Mouse (Mus musculus): ENCODE measurements at regions not wholly inside any gene's neighbourhood (a gene's known extent, or its start where the extent isn't known, plus 50 kb on each side); places are given as distances from the start of the nearest gene placed in this dataset.
A peak's percentile ranks its signal among the peaks of the same experiment; 100 is the strongest.

GRCm38 (mm10) chr9:122064937-122065673 lies 52.0 kb upstream of the Snrk start:
- no peak overlapping the region for H3K27ac ChIP-seq
- H3K9me3 ChIP-seq, result no peaks in the 10 kb centered on the region
- H3K4me1 ChIP-seq, result no peaks in the 10 kb centered on the region
- WGBS, result 89% methylated on average over 13 of the region's 13 CpGs
- no peak overlapping the region for H3K4me3 ChIP-seq (replicated peaks)
- H3K4me2 ChIP-seq, result no peak overlapping the region
- no peak overlapping the region for H3K9ac ChIP-seq
- no peak for ATAC-seq (ENCODE audit: low FRiP score)
- H3K27me3 ChIP-seq, result no peaks in the 10 kb centered on the region; the same call in 1 of the 2 replicates
- no peaks in the 10 kb centered on the region for H3K36me3 ChIP-seq (replicated peaks)

GRCm38 (mm10) chr9:122055820-122056550 lies 59.1 kb upstream of the Pomgnt2 start:
- 0 out of 2 replicates have a peak, but pooled peaks cover 2% of the 10 kb centered on the region for H3K9me3 ChIP-seq
- WGBS, result 81% methylated on average over 5 of the region's 5 CpGs
- ATAC-seq (ENCODE audit: low FRiP score), result no peak
- H3K4me2 ChIP-seq, result no peak overlapping the region
- no peak overlapping the region for H3K9ac ChIP-seq
- no peaks in the 10 kb centered on the region for H3K36me3 ChIP-seq (replicated peaks)
- H3K4me3 ChIP-seq (replicated peaks), result no peak overlapping the region
- H3K27ac ChIP-seq, result no peak overlapping the region
- H3K4me1 ChIP-seq, result peaks cover 6% of the 10 kb centered on the region; the same call in 1 of the 2 replicates
- H3K27me3 ChIP-seq, result no peaks in the 10 kb centered on the region

GRCm38 (mm10) chr9:122051716-122052115 lies 54.8 kb upstream of the Pomgnt2 start:
- no peaks in the 10 kb centered on the region for H3K27me3 ChIP-seq
- no peak overlapping the region for H3K4me2 ChIP-seq
- H3K9ac ChIP-seq, result no peak overlapping the region
- no peak overlapping the region for H3K27ac ChIP-seq
- no peak for ATAC-seq (ENCODE audit: low FRiP score)
- H3K36me3 ChIP-seq (replicated peaks), result no peaks in the 10 kb centered on the region
- H3K4me3 ChIP-seq (replicated peaks), result no peak overlapping the region
- 43% methylated on average over 7 of the region's 7 CpGs for WGBS
- peaks cover 13% of the 10 kb centered on the region for H3K4me1 ChIP-seq
- 0 out of 2 replicates have a peak, but pooled peaks cover 2% of the 10 kb centered on the region for H3K9me3 ChIP-seq

GRCm38 (mm10) chr9:122051096-122051495 lies 54.2 kb upstream of the Pomgnt2 start:
- WGBS, result 68% methylated on average over 6 of the region's 6 CpGs
- no peak overlapping the region for H3K27ac ChIP-seq
- H3K9me3 ChIP-seq, result 0 out of 2 replicates have a peak, but pooled peaks cover 2% of the 10 kb centered on the region
- H3K4me1 ChIP-seq, result peaks cover 13% of the 10 kb centered on the region
- H3K27me3 ChIP-seq, result no peaks in the 10 kb centered on the region
- H3K4me3 ChIP-seq (replicated peaks), result no peak overlapping the region
- no peak for ATAC-seq (ENCODE audit: low FRiP score)
- no peaks in the 10 kb centered on the region for H3K36me3 ChIP-seq (replicated peaks)
- no peak overlapping the region for H3K9ac ChIP-seq
- no peak overlapping the region for H3K4me2 ChIP-seq

GRCm38 (mm10) chr9:122048999-122049398 lies 52.1 kb upstream of the Pomgnt2 start:
- WGBS, result 82% methylated on average over 5 of the region's 5 CpGs

GRCm38 (mm10) chr9:122047962-122048625 lies 51.2 kb upstream of the Pomgnt2 start:
- ATAC-seq (ENCODE audit: low FRiP score), result peak; percentile 73
- no peak overlapping the region for H3K4me2 ChIP-seq
- H3K27ac ChIP-seq, result peak overlapping the region; percentile 67
- no peaks in the 10 kb centered on the region for H3K27me3 ChIP-seq
- 59% methylated on average over 8 of the region's 8 CpGs for WGBS
- H3K4me3 ChIP-seq (replicated peaks), result no peak overlapping the region
- no peaks in the 10 kb centered on the region for H3K36me3 ChIP-seq (replicated peaks)
- no peaks in the 10 kb centered on the region for H3K9me3 ChIP-seq
- H3K9ac ChIP-seq, result no peak overlapping the region
- H3K4me1 ChIP-seq, result peaks cover 13% of the 10 kb centered on the region

More at GRCm38 (mm10) chr9:122048999-122049398, 52.1 kb upstream of the Pomgnt2 start:
- no peak overlapping the region for H3K4me2 ChIP-seq
- no peaks in the 10 kb centered on the region for H3K9me3 ChIP-seq
- H3K27me3 ChIP-seq, result no peaks in the 10 kb centered on the region
- peaks cover 13% of the 10 kb centered on the region for H3K4me1 ChIP-seq
- H3K36me3 ChIP-seq (replicated peaks), result no peaks in the 10 kb centered on the region
- H3K9ac ChIP-seq, result no peak overlapping the region
- ATAC-seq (ENCODE audit: low FRiP score), result no peak
- no peak overlapping the region for H3K4me3 ChIP-seq (replicated peaks)
- H3K27ac ChIP-seq, result no peak overlapping the region
